ENCODE assay signal across 9 mouse cellular contexts in the genomic region with DNA sequence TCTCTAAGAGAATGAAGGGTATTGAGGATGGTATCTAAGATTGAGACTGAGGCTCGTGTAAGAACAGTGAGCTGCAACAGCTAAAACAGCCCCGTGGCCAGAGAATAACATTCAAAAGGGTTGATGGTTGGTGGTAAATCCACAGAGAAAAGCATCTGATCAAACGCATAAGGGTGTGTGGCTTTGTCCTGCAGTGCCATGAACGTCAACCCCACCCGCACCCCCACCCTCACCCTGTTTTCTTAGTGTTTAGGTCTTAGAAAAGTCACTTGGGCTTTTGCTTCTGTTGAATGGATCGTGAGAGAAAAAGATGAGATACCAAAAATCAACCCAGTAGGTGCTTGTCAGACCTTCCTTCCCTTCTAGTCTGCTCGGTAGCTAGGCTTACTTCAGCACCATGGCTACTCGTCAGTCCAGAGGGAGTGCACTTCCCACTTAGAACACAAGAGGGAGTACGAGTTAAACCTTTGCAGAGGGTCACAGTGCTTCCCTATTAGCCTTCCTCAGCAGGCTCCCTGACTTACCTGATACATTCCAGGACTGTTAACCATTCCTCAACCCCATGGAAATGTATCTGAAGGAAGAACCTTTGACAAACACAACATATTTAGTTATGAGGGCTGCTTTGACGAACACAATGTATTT. TPM values are rescaled to one million over a fixed set of nuclear protein-coding genes. Genes with fewer than 3 reads are reported as not detected.
DNase-seq lines count a peak whose midpoint lies in the region; ATAC-seq and TF ChIP-seq lines count a peak whose summit lies in the region.
"Had no signal": no experiment of that assay in that cellular context is flagged by ENCODE, and none has a peak within 500 bp of the region (broad histone marks: within the 10 kb centered on the region; RNA-seq: fewer than 3 reads in every experiment).

No protein-coding gene starts in this region.

- peaks cover 18% of the 10 kb centered on the region for H3K4me1 ChIP-seq in G1E (ENCODE audit: insufficient read depth, low read depth, low read length)
- no peaks in the 10 kb centered on the region for H3K4me1 ChIP-seq in forebrain, embryonic 12.5 days
- H3K4me1 ChIP-seq in lung, adult 2 months (ENCODE audit: control insufficient read depth, insufficient read depth, low read length), result no peaks in the 10 kb centered on the region

- TF ChIP-seq CTCF in G1E (IDR thresholded peaks at IDR 0.05; ENCODE audit: low read depth, low read length), result peak; percentile 97
- TF ChIP-seq CTCF in lung, adult 2 months (IDR thresholded peaks at IDR 0.05; ENCODE audit: insufficient read depth, low read length), result peak; percentile 80

- ATAC-seq in G1E (ENCODE audit: extremely low read depth, insufficient number of reproducible peaks, low FRiP score, poor library complexity, severe bottlenecking), result peak; percentile 34; the same call in 1 of the 2 replicates
- peak; percentile 53; the same call in 1 of the 2 replicates for ATAC-seq in forebrain, embryonic 12.5 days (ENCODE audit: low FRiP score)

- no peak overlapping the region for H3K4me2 ChIP-seq in forebrain, embryonic 12.5 days

- 33% methylated on average over 10 of the region's 10 CpGs for WGBS in forebrain, embryonic 12.5 days
- WGBS in lung, adult 2 months, result 39% methylated on average over 10 of the region's 10 CpGs

- no peaks in the 10 kb centered on the region for H3K36me3 ChIP-seq in G1E (replicated peaks)
- H3K36me3 ChIP-seq in forebrain, embryonic 12.5 days (replicated peaks), result 0 out of 2 replicates have a peak, but pooled peaks cover under 1% of the 10 kb centered on the region

- H3K9ac ChIP-seq in forebrain, embryonic 12.5 days, result no peak overlapping the region

- no peak overlapping the region for H3K4me3 ChIP-seq in G1E (ENCODE audit: low read depth, low read length)
- no peak overlapping the region for H3K4me3 ChIP-seq in forebrain, embryonic 12.5 days (replicated peaks)
- no peak overlapping the region for H3K4me3 ChIP-seq in lung, adult 2 months (replicated peaks; ENCODE audit: extremely low read depth, low read depth, low read length)

- DNase-seq in G1E (ENCODE audit: low spot score), result peak; percentile 64
- DNase-seq in c-Kit-positive CD71-positive TER-119-positive erythroid progenitor cells, embryonic 14.5 days (ENCODE audit: low spot score), result peak; percentile 88
- peak; percentile 92 for DNase-seq in heart, postnatal 4 days
- peak; percentile 82 to 98 for DNase-seq in layer of hippocampus, adult 18-20 months (ENCODE audit: low spot score in 2 of 2)
- peak; percentile 55 for DNase-seq in lung, adult 2 months
- peak; percentile 88 for DNase-seq in ovary, postnatal 14 days (ENCODE audit: low spot score)
- DNase-seq in thymus, postnatal 10 days (ENCODE audit: low spot score in 2 of 2), result peak; percentile 33 to 79

- H3K27me3 ChIP-seq in G1E (ENCODE audit: insufficient read depth, low read length), result peaks cover 4% of the 10 kb centered on the region; the same call in 1 of the 2 replicates
- H3K27me3 ChIP-seq in forebrain, embryonic 12.5 days, result no peaks in the 10 kb centered on the region

- H3K9me3 ChIP-seq in G1E (replicated peaks), result no peaks in the 10 kb centered on the region
- no peaks in the 10 kb centered on the region for H3K9me3 ChIP-seq in forebrain, embryonic 12.5 days

- H3K27ac ChIP-seq in forebrain, embryonic 12.5 days, result no peak overlapping the region
- H3K27ac ChIP-seq: macrophage had no signal

- no peak for TF ChIP-seq POLR2A in lung, adult 2 months (IDR thresholded peaks at IDR 0.05; ENCODE audit: borderline replicate concordance, extremely low read depth, low read depth, low read length)

RNA-seq across cellular contexts. Expression of gene Rab3b, which starts 9.0 kb away (rescaled TPM):
- total RNA-seq in G1E (2014; fragmentation: Nextera tagmentation), result not detected in 2 replicates
- total RNA-seq in G1E (2017), result 0.05 and 0.06 TPM in 2 replicates
- polyA plus RNA-seq in G1E (2012), result 0.13 TPM in 1 of 2 replicates, not detected in the other
- 33.7 and 34.6 TPM in 2 replicates for polyA plus RNA-seq in forebrain, embryonic 12.5 days (2016; fragmentation: Nextera tagmentation; extraction: Ambion mirVana)
- 1 to 10 TPM; 1.0 to 1.3 TPM for total RNA-seq in heart, postnatal 4 days (2021)
- 10 to 100 TPM; 54.8 to 58.8 TPM for total RNA-seq in layer of hippocampus, adult 18-20 months (2021)
- polyA plus RNA-seq in lung, adult 2 months (2012; rRNA removed), result 1.9 and 2.3 TPM in 2 replicates
- polyA plus RNA-seq: macrophage had no signal

RNA-seq across cellular contexts. Expression of gene A730015C16Rik, which starts 21.4 kb away (rescaled TPM):
- total RNA-seq in G1E (2014; fragmentation: Nextera tagmentation) (not detected in 2 replicates), G1E (2017) (0.35 and 0.60 TPM in 2 replicates)
- 0.07 TPM in 1 of 2 replicates, not detected in the other for polyA plus RNA-seq in G1E (2012)
- 1.5 and 2.9 TPM in 2 replicates for polyA plus RNA-seq in forebrain, embryonic 12.5 days (2016; fragmentation: Nextera tagmentation; extraction: Ambion mirVana)
- not detected for total RNA-seq in heart, postnatal 4 days (2021)
- total RNA-seq in layer of hippocampus, adult 18-20 months (2021), result not detected
- 0.21 and 0.49 TPM in 2 replicates for polyA plus RNA-seq in lung, adult 2 months (2012; rRNA removed)
- polyA plus RNA-seq: macrophage had no signal

RNA-seq across cellular contexts. Expression of gene Kti12, which starts 22.3 kb away (rescaled TPM):
- total RNA-seq in G1E (2014; fragmentation: Nextera tagmentation), result 32.5 and 34.4 TPM in 2 replicates
- total RNA-seq in G1E (2017), result 36.9 and 39.3 TPM in 2 replicates
- polyA plus RNA-seq in G1E (2012), result 89.1 and 98.8 TPM in 2 replicates
- polyA plus RNA-seq in forebrain, embryonic 12.5 days (2016; fragmentation: Nextera tagmentation; extraction: Ambion mirVana), result 40.6 and 42.0 TPM in 2 replicates
- total RNA-seq in heart, postnatal 4 days (2021), result 10 to 100 TPM; 16.5 to 17.2 TPM
- total RNA-seq in layer of hippocampus, adult 18-20 months (2021), result 10 to 100 TPM; 19.5 to 20.2 TPM
- 26.0 and 35.2 TPM in 2 replicates for polyA plus RNA-seq in lung, adult 2 months (2012; rRNA removed)

RNA-seq across cellular contexts. Expression of gene Txndc12, which starts 35.5 kb away (rescaled TPM):
- total RNA-seq in G1E (2014; fragmentation: Nextera tagmentation) (76.2 and 79.1 TPM in 2 replicates), G1E (2017) (54.4 and 56.6 TPM in 2 replicates)
- polyA plus RNA-seq in G1E (2012), result 7.7 and 10.2 TPM in 2 replicates
- 96.1 and 96.6 TPM in 2 replicates for polyA plus RNA-seq in forebrain, embryonic 12.5 days (2016; fragmentation: Nextera tagmentation; extraction: Ambion mirVana)
- 10 to 100 TPM; 83.3 to 86.4 TPM for total RNA-seq in heart, postnatal 4 days (2021)
- 10 to 100 TPM; 33.5 to 35.5 TPM for total RNA-seq in layer of hippocampus, adult 18-20 months (2021)
- 15.0 and 22.2 TPM in 2 replicates for polyA plus RNA-seq in lung, adult 2 months (2012; rRNA removed)

RNA-seq across cellular contexts. Expression of gene Btf3l4, which starts 36.4 kb away (rescaled TPM):
- total RNA-seq in G1E (2014; fragmentation: Nextera tagmentation) (115 and 119 TPM in 2 replicates), G1E (2017) (62.1 and 88.3 TPM in 2 replicates)
- 8.8 and 9.8 TPM in 2 replicates for polyA plus RNA-seq in G1E (2012)
- polyA plus RNA-seq in forebrain, embryonic 12.5 days (2016; fragmentation: Nextera tagmentation; extraction: Ambion mirVana), result 254 and 266 TPM in 2 replicates
- 100 to 1,000 TPM; 130 to 132 TPM for total RNA-seq in heart, postnatal 4 days (2021)
- 10 to 100 TPM; 80.9 to 83.5 TPM for total RNA-seq in layer of hippocampus, adult 18-20 months (2021)
- 10.1 and 12.8 TPM in 2 replicates for polyA plus RNA-seq in lung, adult 2 months (2012; rRNA removed)

Comparison
In these comparisons a context has a peak if more than half of its experiments do, and no peak if none do; other contexts are left out.
1. RNA of gene Rab3b, which starts 9.0 kb away (total RNA-seq): 54.8 to 58.8 TPM in layer of hippocampus, adult 18-20 months; 1.0 to 1.3 TPM in heart, postnatal 4 days and 0.05 to 0.06 TPM in G1E; every median in the first group is over 10 times any median in the second.
2. Peak in every context shown above with its lines, with median percentiles within 50 percentile points of each other: DNase-seq.